Mouse (Mus musculus) neural tube, embryonic 12.5 days (tissue): ENCODE data around the gene Slc10a4. TPM values are rescaled to one million over a fixed set of nuclear protein-coding genes. Genes with fewer than 3 reads are reported as not detected.
A peak's percentile ranks its signal among the peaks of the same experiment; 100 is the strongest.

Experiments used
- ATAC-seq: fragments of 200-750 bp; cut with Nextera tagmentation; 2 replicates; pipeline ENCODE4 v1.8.0; 2017; ENCODE audit warnings: low read depth, mild to moderate bottlenecking, moderate TSS enrichment, moderate library complexity; ENCODE audit not compliant: low FRiP score
- H3K27ac ChIP-seq: fragments of 300-500 bp; sonication (generic); 2 replicates; pipeline ENCODE4 v1.5.1; 2016
- H3K27me3 ChIP-seq: fragments of 300-500 bp; sonication (generic); replicated peaks from 2 replicates; pipeline ENCODE4 v1.6.1; 2016; ENCODE audit warnings: mild to moderate bottlenecking
- H3K36me3 ChIP-seq: fragments of 300-500 bp; sonication (generic); 2 replicates; pipeline ENCODE4 v1.6.1; 2016; ENCODE audit warnings: mild to moderate bottlenecking
- H3K4me1 ChIP-seq: fragments of 300-500 bp; sonication (generic); 2 replicates; pipeline ENCODE4 v1.6.1; 2016
- H3K4me2 ChIP-seq: fragments of 300-500 bp; sonication (generic); replicated peaks from 2 replicates; pipeline ENCODE4 v1.6.1; 2016; ENCODE audit warnings: mild to moderate bottlenecking
- H3K4me3 ChIP-seq: fragments of 300-500 bp; sonication (generic); 2 replicates; pipeline ENCODE4 v1.5.1; 2016
- H3K9ac ChIP-seq: fragments of 300-500 bp; sonication (generic); 2 replicates; pipeline ENCODE4 v1.6.1; 2016; ENCODE audit warnings: mild to moderate bottlenecking
- H3K9me3 ChIP-seq: fragments of 300-500 bp; sonication (generic); 2 replicates; pipeline ENCODE4 v1.6.1; 2016; ENCODE audit warnings: mild to moderate bottlenecking
- WGBS: fragments of 180-500 bp; shearing (Covaris S2); methylation state at CpG from one replicate; pipeline ENCODE4 v1.1.7; 2016; 5-methylcytosine and 5-hydroxymethylcytosine counted together
- polyA plus RNA-seq: library from polyadenylated mRNA; unstranded; fragments of >200 nt; fragmentation: Nextera tagmentation; extraction: Ambion mirVana; gene quantifications from 2 replicates; pipeline ENCODE4 v1.2.1, GENCODE M21; 2016

Slc10a4 gene
- 39.4 and 45.8 TPM in 2 replicates for polyA plus RNA-seq

DNA sequence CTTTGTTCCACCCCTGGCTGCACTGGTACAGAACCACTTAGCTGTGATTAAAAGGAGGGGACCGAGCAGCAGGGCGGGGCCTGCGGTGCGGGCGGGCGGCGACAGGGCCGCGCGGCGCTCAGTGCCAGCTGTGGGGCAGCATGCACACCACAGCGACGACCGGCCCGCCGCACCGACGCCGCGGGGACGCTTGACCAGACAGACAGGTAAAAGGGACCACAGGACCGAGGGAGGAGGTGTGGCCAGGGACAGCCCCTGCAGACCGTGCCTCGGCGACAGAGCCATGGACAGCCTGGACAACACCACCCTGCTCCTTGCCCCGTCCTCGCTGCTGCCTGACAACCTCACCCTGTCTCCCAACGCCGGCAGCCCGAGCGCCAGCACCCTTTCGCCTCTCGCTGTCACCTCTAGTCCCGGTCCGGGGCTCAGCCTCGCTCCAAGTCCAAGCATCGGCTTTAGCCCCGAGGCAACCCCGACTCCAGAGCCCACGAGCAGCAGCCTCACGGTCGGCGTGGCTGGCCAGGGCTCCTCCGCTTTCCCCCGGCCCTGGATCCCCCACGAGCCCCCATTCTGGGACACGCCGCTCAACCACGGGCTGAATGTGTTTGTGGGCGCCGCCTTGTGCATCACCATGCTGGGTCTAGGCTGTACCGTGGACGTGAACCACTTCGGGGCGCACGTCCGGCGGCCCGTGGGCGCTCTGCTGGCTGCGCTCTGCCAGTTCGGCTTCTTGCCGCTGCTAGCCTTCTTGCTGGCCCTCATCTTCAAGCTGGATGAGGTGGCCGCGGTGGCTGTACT is at the start of gene Slc10a4:
Gene Slc10a4 (plus strand): TSS at position 100 of the 798 bp plus-strand sequence.
- Histone ChIP-seq H3K9me3 (no peaks in the 10 kb centered on the region), H3K27me3 (peaks cover 19% of the 10 kb centered on the region), H3K36me3 (no peaks in the 10 kb centered on the region), H3K4me2 (peak within 1 kb of the TSS; percentile 67), H3K4me1 (peaks cover 7% of the 10 kb centered on the region; the same call in 1 of the 2 replicates), H3K4me3 (peak within 1 kb of the TSS; percentile 42), H3K9ac (peak within 1 kb of the TSS; percentile 64), H3K27ac (no peak within 1 kb of the TSS)
- WGBS, result 10% methylated on average over 65 of the region's 65 CpGs
- ATAC-seq, result peak; percentile 92

DNA sequence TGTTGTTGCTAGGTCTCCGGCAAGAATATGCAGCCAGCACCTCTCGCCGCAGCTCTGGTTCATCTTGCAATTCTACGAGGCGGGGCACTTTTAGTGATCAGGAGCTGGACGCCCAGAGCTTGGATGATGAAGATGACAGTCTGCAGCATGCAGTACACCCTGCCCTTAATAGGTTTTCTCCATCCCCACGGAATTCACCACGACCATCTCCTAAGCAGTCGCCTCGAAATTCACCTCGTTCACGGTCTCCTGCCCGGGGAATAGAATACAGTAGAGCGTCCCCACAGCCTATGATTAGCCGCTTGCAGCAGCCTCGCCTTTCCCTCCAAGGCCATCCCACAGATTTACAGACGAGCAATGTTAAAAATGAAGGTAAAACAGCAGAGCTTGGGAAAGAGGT is 49.4 kb upstream of the Slc10a4 start:
- H3K27ac ChIP-seq, result no peak overlapping the region
- no peak overlapping the region for H3K9ac ChIP-seq
- WGBS, result 88% methylated on average over 17 of the region's 17 CpGs
- no peaks in the 10 kb centered on the region for H3K27me3 ChIP-seq
- H3K9me3 ChIP-seq, result no peaks in the 10 kb centered on the region
- H3K4me1 ChIP-seq, result no peaks in the 10 kb centered on the region
- no peak overlapping the region for H3K4me3 ChIP-seq
- no peak for ATAC-seq
- H3K4me2 ChIP-seq, result no peak overlapping the region
- peaks cover 13% of the 10 kb centered on the region for H3K36me3 ChIP-seq

DNA sequence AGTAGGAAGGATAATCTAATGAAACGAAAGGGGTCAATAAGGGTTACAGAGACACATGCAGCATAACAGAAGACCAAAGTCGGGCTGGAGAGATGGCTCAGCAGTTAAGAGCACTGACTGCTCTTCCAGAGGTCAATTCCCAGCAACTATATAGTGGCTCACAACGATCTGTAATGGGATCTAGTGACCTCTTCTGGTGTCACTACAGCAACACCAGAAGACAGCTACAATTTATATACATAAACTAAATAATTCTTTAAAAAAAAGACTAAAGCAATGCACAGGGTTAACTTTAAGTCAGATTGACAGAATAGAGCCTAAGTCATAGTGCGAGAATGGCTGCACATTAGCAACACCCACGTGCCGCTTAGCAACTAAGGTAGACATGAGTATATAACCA is 46.6 kb upstream of the Slc10a4 start:
- Histone ChIP-seq H3K4me1 (no peaks in the 10 kb centered on the region), H3K4me2 (no peak overlapping the region), H3K36me3 (peaks cover 13% of the 10 kb centered on the region), H3K27me3 (no peaks in the 10 kb centered on the region), H3K27ac (no peak overlapping the region), H3K9me3 (no peaks in the 10 kb centered on the region), H3K9ac (no peak overlapping the region), H3K4me3 (no peak overlapping the region)
- no peak for ATAC-seq
- WGBS, result 80% methylated on average over 6 of the region's 6 CpGs

DNA sequence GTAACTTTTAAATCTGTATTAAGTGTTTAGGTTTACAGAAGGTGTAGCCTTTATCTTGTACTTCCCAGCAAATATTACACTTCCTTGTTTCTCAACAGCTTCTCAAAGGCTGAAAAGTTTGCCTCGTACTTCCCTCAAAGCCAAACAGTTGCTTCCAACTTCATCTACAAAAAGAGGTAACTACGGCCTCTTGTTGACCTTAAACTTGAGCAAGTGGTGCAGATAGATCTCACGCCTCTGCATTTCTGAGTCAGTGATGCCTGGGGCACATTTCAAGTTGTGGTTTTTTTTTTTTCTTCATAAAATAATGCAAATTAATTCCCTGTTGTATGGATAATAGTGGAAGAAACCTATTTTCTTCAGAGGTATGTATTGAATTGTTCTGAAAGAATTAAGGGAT is 41.0 kb upstream of the Slc10a4 start:
- no peak overlapping the region for H3K4me3 ChIP-seq
- H3K9me3 ChIP-seq, result no peaks in the 10 kb centered on the region
- peaks cover 31% of the 10 kb centered on the region for H3K36me3 ChIP-seq
- no peak overlapping the region for H3K27ac ChIP-seq
- H3K4me1 ChIP-seq, result no peaks in the 10 kb centered on the region
- no peak overlapping the region for H3K4me2 ChIP-seq
- ATAC-seq, result no peak
- WGBS, result 92% methylated on average over 3 of the region's 3 CpGs
- H3K27me3 ChIP-seq, result no peaks in the 10 kb centered on the region
- H3K9ac ChIP-seq, result no peak overlapping the region

DNA sequence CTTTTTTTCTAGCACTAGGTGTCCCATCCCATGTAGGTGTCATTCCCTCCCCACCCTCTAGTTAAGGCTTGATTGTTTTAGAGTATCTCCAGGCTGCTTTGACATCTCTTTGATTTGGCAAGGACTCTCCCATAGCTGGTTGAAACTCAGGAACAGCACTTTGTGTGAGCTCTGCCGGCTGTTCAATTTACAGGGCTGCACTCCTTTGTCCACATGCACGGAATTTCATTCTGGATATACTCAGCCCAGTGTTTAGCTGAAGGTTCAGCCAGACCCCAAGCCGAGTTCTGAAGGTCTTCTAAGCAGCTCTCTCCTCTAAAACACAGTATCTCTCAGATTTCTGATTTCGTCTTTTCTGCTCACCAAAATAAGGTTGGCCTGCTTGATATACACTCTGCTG is 34.2 kb upstream of the Slc10a4 start:
- no peak overlapping the region for H3K4me3 ChIP-seq
- H3K27me3 ChIP-seq, result no peaks in the 10 kb centered on the region
- H3K36me3 ChIP-seq, result peaks cover 43% of the 10 kb centered on the region
- ATAC-seq, result no peak
- no peak overlapping the region for H3K27ac ChIP-seq
- 75% methylated on average over 4 of the region's 4 CpGs for WGBS
- H3K9ac ChIP-seq, result no peak overlapping the region
- H3K4me2 ChIP-seq, result no peak overlapping the region
- H3K9me3 ChIP-seq, result no peaks in the 10 kb centered on the region
- H3K4me1 ChIP-seq, result no peaks in the 10 kb centered on the region

DNA sequence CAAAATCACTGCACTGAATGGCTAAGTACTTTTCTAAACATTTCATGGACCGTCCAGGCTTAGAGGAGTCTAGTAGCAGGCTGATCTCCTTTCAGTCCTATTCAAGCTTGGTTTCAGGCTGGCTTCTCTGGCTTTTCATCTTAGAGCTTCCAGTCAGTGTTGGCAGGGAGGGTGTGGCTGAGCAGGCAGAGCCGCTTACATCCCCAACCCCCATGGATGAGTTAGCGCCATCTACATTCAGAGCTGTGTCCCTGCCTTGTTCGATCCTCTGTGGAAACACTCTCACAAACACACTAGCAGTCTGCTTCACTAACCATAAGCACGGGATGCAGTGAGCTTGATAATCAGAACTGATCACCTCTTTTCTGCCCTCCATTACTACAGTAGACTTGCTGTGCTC is 33.7 kb upstream of the Slc10a4 start:
- peaks cover 43% of the 10 kb centered on the region for H3K36me3 ChIP-seq
- no peaks in the 10 kb centered on the region for H3K9me3 ChIP-seq
- no peak for ATAC-seq

DNA sequence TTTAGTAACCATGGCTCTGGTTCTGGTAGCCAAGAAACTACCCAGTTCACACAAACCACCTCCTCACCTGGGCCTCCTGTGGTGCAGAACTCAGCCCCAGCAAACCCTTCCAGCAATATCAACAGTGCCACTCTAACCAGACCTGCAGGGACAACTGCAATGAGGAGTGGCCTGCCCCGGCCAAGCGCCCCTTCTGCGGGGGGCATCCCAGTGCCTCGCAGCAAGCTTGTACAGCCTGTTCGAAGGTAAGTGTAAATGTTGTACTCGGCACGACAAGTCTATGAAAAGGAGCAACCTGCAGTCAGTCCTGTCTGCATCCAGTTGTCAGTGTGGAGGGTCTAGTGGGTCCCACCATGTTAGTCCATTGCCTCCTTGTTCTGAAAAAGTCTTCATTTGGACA is 32.1 kb upstream of the Slc10a4 start, which contains the start of gene Gm10135:
Gene Gm10135 (minus strand): TSS at position 101 of the 400 bp plus-strand sequence.
- H3K27ac ChIP-seq, result no peak within 1 kb of the TSS
- peaks cover 28% of the 10 kb centered on the region for H3K36me3 ChIP-seq
- no peaks in the 10 kb centered on the region for H3K9me3 ChIP-seq
- 93% methylated on average over 7 of the region's 7 CpGs for WGBS
- no peak within 1 kb of the TSS for H3K4me3 ChIP-seq
- no peak within 1 kb of the TSS for H3K4me2 ChIP-seq
- H3K4me1 ChIP-seq, result no peaks in the 10 kb centered on the region
- no peak for ATAC-seq
- H3K27me3 ChIP-seq, result no peaks in the 10 kb centered on the region
- H3K9ac ChIP-seq, result no peak within 1 kb of the TSS

More for the DNA sequence above, 33.7 kb upstream of the Slc10a4 start:
- Histone ChIP-seq H3K27me3 (no peaks in the 10 kb centered on the region), H3K4me3 (no peak overlapping the region), H3K4me1 (no peaks in the 10 kb centered on the region), H3K27ac (no peak overlapping the region), H3K4me2 (no peak overlapping the region), H3K9ac (no peak overlapping the region)
- WGBS, result 70% methylated on average over 5 of the region's 5 CpGs

DNA sequence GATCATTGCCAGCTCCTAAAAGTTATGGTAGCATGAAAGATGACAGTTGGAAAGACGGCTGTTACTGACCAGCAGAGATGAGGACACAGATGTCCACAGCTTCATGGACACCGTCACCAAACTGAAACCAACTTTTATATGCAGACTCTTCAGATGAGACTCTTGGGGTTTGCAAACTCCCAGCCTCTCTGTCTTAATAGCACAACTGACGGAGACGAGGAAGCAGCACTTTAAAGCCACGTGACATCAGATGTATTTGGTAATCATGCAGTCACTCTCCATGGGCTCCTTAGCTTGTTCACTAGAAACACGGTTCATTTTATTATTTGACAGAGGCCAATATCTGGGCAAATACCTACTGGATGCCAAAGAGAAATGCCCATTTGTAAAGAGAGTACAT is 30.7 kb upstream of the Slc10a4 start:
- H3K4me1 ChIP-seq, result no peaks in the 10 kb centered on the region
- no peaks in the 10 kb centered on the region for H3K27me3 ChIP-seq
- ATAC-seq, result no peak
- no peak overlapping the region for H3K9ac ChIP-seq
- H3K4me2 ChIP-seq, result no peak overlapping the region
- H3K36me3 ChIP-seq, result peaks cover 31% of the 10 kb centered on the region
- no peak overlapping the region for H3K27ac ChIP-seq
- no peaks in the 10 kb centered on the region for H3K9me3 ChIP-seq
- 85% methylated on average over 6 of the region's 6 CpGs for WGBS
- H3K4me3 ChIP-seq, result no peak overlapping the region

DNA sequence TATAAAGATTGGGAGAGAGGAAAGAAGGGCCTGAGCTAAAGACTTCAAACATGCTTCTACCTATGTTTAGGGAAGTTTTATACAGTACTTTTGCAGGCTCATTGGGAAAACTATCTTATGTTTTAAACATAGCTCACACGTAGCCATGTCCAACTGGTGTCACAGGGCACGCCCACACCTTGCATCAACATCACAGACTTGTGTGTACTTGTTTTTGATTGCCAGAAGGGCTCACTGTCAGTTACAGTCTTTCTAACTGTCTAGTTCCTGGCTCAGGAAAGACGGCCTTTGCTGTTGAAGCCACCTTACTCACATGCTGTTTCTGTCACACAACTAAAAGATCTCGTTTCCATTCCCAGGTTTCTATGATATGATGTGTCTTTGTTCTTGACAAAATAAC is 30.1 kb upstream of the Slc10a4 start:
- H3K4me3 ChIP-seq, result no peak overlapping the region
- H3K36me3 ChIP-seq, result peaks cover 29% of the 10 kb centered on the region
- H3K4me2 ChIP-seq, result no peak overlapping the region
- 90% methylated on average over 4 of the region's 4 CpGs for WGBS
- H3K9ac ChIP-seq, result no peak overlapping the region
- H3K4me1 ChIP-seq, result no peaks in the 10 kb centered on the region
- H3K9me3 ChIP-seq, result no peaks in the 10 kb centered on the region
- H3K27me3 ChIP-seq, result no peaks in the 10 kb centered on the region
- H3K27ac ChIP-seq, result no peak overlapping the region
- ATAC-seq, result no peak

DNA sequence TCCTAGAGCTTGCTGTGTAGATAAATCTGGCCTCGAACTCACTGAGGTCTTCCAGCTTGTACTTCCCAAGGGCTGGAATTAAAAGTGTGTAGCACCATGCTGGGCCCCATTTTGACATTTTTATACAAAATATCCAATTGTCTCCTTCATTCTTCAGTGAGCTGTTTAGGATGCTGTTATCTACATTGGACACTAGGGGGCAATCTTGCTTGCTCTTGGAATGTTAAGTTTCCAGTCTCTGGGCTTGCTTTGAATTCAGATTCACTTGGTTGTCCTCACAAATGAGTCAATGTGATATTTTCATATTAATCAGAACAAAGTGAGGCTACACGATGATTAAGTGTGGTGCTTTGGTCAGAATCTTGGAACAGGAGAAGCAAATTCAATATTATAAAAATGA is 22.6 kb upstream of the Slc10a4 start:
- H3K9me3 ChIP-seq, result no peaks in the 10 kb centered on the region
- H3K9ac ChIP-seq, result no peak overlapping the region
- no peak overlapping the region for H3K27ac ChIP-seq
- H3K4me1 ChIP-seq, result no peaks in the 10 kb centered on the region
- H3K27me3 ChIP-seq, result no peaks in the 10 kb centered on the region
- H3K4me2 ChIP-seq, result no peak overlapping the region
- 10% methylated on average over 2 of the region's 2 CpGs for WGBS
- H3K4me3 ChIP-seq, result no peak overlapping the region
- no peak for ATAC-seq
- peaks cover 9% of the 10 kb centered on the region; the same call in 1 of the 2 replicates for H3K36me3 ChIP-seq

DNA sequence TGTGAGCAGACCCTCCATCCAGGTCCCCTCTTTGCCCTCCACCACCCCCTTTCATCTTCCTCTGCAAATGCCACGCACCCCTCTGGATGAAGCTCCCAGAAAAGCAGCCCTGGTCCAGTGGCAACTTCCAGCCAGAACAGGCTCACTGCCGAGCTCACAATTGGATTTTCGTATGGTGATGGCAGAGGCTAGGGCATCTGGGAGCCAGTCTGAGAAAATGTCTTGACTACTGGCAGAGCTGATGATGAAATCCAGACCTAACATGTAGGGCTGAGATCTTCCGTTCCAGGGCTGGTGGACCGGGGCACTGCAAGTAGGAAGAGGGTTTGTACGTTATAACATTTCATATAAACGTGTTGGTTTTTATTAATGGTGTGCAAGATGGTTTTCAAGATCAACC is 18.9 kb upstream of the Slc10a4 start:
- H3K4me2 ChIP-seq, result no peak overlapping the region
- ATAC-seq, result no peak
- WGBS, result 87% methylated on average over 7 of the region's 7 CpGs

DNA sequence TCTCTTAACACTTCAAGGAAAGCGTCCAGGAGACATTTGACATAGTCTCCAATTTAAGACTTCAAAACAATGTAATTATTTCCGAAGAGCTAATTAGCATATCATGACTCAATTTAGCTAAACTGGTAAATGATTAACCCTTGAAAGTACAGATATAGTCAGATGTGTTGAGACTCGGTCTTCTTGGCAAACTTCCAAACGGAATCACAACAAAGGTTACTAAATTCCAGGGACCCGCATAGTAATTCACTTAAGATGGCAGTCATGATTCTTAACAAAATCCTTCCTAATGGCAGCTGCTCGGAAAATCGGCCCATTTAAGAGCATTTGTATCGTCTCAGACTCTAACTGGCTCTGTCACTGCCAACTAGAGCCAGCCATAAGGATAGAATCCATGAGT is 16.9 kb upstream of the Slc10a4 start:
- 76% methylated on average over 8 of the region's 8 CpGs for WGBS
- peaks cover 6% of the 10 kb centered on the region for H3K4me1 ChIP-seq

More for the DNA sequence above, 18.9 kb upstream of the Slc10a4 start:
- Histone ChIP-seq H3K9ac (no peak overlapping the region), H3K9me3 (no peaks in the 10 kb centered on the region), H3K27me3 (no peaks in the 10 kb centered on the region), H3K4me1 (no peaks in the 10 kb centered on the region), H3K36me3 (no peaks in the 10 kb centered on the region), H3K4me3 (no peak overlapping the region), H3K27ac (no peak overlapping the region)

DNA sequence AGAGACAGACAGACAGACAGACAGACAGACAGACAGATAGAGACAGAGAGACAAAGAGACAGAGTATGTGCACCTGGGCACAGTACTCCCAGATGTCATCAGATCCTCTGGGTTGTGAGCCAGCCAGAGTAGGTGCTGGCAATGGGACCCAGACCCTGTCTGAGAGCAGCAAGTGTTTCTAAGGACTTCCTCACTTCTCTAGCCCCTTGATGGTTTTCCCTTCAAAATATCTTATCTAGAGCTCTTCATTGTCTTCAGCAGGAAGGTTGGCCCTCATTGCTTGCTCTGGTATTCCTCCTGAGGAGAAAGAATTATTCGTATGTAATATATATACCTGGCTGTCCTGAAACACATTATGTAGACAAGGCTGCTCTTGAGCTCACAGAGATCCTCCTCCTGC is 14.2 kb upstream of the Slc10a4 start:
- H3K9ac ChIP-seq, result no peak overlapping the region
- H3K4me1 ChIP-seq, result peaks cover 9% of the 10 kb centered on the region
- H3K4me2 ChIP-seq, result no peak overlapping the region
- no peaks in the 10 kb centered on the region for H3K36me3 ChIP-seq
- H3K27me3 ChIP-seq, result no peaks in the 10 kb centered on the region
- no peak overlapping the region for H3K27ac ChIP-seq
- WGBS, result 83% methylated on average over 1 of the region's 1 CpGs
- no peak overlapping the region for H3K4me3 ChIP-seq
- H3K9me3 ChIP-seq, result no peaks in the 10 kb centered on the region
- ATAC-seq, result no peak

More for the DNA sequence above, 16.9 kb upstream of the Slc10a4 start:
- no peak overlapping the region for H3K4me2 ChIP-seq
- no peak overlapping the region for H3K27ac ChIP-seq
- H3K9ac ChIP-seq, result no peak overlapping the region
- no peaks in the 10 kb centered on the region for H3K27me3 ChIP-seq
- no peaks in the 10 kb centered on the region for H3K36me3 ChIP-seq
- ATAC-seq, result no peak
- H3K9me3 ChIP-seq, result no peaks in the 10 kb centered on the region
- no peak overlapping the region for H3K4me3 ChIP-seq
